Comparison of ENCODE assay signal across 16 mouse cellular contexts in the genomic region with DNA sequence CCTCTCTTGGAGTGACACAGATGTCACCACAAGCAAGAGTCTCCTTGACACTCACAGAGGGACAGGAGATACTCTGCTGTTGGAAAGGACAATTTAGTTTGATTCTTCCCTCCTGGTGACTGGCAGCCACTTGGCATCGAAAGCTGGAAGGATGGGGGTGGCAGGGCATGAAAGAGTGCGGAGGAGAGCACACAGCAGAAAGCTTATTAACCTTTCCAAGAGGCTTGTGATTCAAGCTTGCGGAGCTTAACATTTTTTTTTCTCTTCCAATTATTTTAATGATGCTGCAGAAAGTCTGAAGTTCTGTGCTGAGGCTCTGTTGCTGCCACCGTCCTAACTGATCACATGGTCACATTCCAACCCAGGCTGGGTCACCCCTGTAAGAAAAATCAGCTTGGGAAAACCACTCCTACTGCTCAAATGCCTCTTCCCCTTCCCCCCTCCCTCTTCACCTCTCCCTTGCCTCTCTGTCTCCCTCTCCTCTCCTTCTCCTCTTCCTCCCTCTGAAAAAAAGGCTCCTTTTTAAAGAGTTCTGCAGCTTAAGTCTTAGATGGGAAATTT. TPM values are rescaled to one million over a fixed set of nuclear protein-coding genes. Genes with fewer than 3 reads are reported as not detected.
A peak's percentile ranks its signal among the peaks of the same experiment; 100 is the strongest.
DNase-seq lines count a peak whose midpoint lies in the region; ATAC-seq and TF ChIP-seq lines count a peak whose summit lies in the region.
"Had no signal": no experiment of that assay in that cellular context is flagged by ENCODE, and none has a peak within 500 bp of the region (broad histone marks: within the 10 kb centered on the region; RNA-seq: fewer than 3 reads in every experiment).

No protein-coding gene starts in this region.

- no peak overlapping the region for H3K4me3 ChIP-seq in kidney, embryonic 16.5 days (ENCODE audit: low read length)
- H3K4me3 ChIP-seq in thymus, adult 2 months (ENCODE audit: control insufficient read depth, insufficient read depth, low read length): no peak overlapping the region
- H3K4me3 ChIP-seq: embryonic facial prominence, embryonic 15.5 days; heart, embryonic 15.5 days; hindbrain, embryonic 13.5 days; neural tube, embryonic 15.5 days had no signal

- no peak for TF ChIP-seq CTCF in brain, embryonic 14.5 days (IDR thresholded peaks at IDR 0.05; ENCODE audit: borderline replicate concordance, extremely low read depth, insufficient read depth, insufficient read length)
- TF ChIP-seq CTCF in thymus, adult 2 months (IDR thresholded peaks at IDR 0.05; ENCODE audit: borderline replicate concordance, control insufficient read depth, extremely low read depth, insufficient read depth, low read length, poor library complexity): no peak

- no peak for TF ChIP-seq POLR2A in brain, embryonic 14.5 days (IDR thresholded peaks at IDR 0.05; ENCODE audit: borderline replicate concordance, extremely low read depth, insufficient read depth, insufficient read length, poor library complexity, severe bottlenecking)
- TF ChIP-seq POLR2A in thymus, adult 2 months (IDR thresholded peaks at IDR 0.05; ENCODE audit: control insufficient read depth, extremely low read depth, insufficient read depth, low read length, poor library complexity): no peak

- H3K36me3 ChIP-seq in kidney, embryonic 16.5 days (ENCODE audit: insufficient read depth, low read length): no peaks in the 10 kb centered on the region
- no peaks in the 10 kb centered on the region for H3K36me3 ChIP-seq in thymus, adult 2 months (ENCODE audit: control insufficient read depth, insufficient read depth, low read length)
- H3K36me3 ChIP-seq: embryonic facial prominence, embryonic 15.5 days; heart, embryonic 15.5 days; hindbrain, embryonic 13.5 days; neural tube, embryonic 15.5 days had no signal

- H3K27me3 ChIP-seq in kidney, embryonic 16.5 days (ENCODE audit: insufficient read depth, low read length): no peaks in the 10 kb centered on the region
- no peaks in the 10 kb centered on the region for H3K27me3 ChIP-seq in thymus, adult 2 months (ENCODE audit: control insufficient read depth, insufficient read depth, low read length)
- H3K27me3 ChIP-seq: embryonic facial prominence, embryonic 15.5 days; heart, embryonic 15.5 days; hindbrain, embryonic 13.5 days; neural tube, embryonic 15.5 days had no signal

- no peak overlapping the region for H3K4me2 ChIP-seq in kidney, embryonic 16.5 days (replicated peaks; ENCODE audit: low read depth, low read length)
- H3K4me2 ChIP-seq: embryonic facial prominence, embryonic 15.5 days; heart, embryonic 15.5 days; hindbrain, embryonic 13.5 days; neural tube, embryonic 15.5 days had no signal

- H3K9me3 ChIP-seq in kidney, embryonic 16.5 days (ENCODE audit: low read length): no peaks in the 10 kb centered on the region
- H3K9me3 ChIP-seq: embryonic facial prominence, embryonic 15.5 days; heart, embryonic 15.5 days; hindbrain, embryonic 13.5 days; neural tube, embryonic 15.5 days had no signal

- DNase-seq in embryo, embryonic 10 days (ENCODE audit: low spot score): peak; percentile 17
- no peak for DNase-seq in embryo, embryonic 9.5 days (ENCODE audit: extremely low spot score)
- DNase-seq in kidney, adult 11 months: peak; percentile 6
- DNase-seq in kidney, adult 18-20 months: no peak
- DNase-seq in brain, embryonic 14.5 days (ENCODE audit: low read depth): peak; percentile 49
- DNase-seq in thymus, adult 2 months: no peak
- no peak for DNase-seq in heart, postnatal 25 days (ENCODE audit: low spot score)
- DNase-seq: adrenal gland, postnatal 36 days; lung, postnatal 10 days had no signal

- H3K27ac ChIP-seq in kidney, embryonic 16.5 days (ENCODE audit: low read length): no peak overlapping the region
- no peak overlapping the region for H3K27ac ChIP-seq in thymus, adult 2 months (ENCODE audit: control insufficient read depth, insufficient read depth, low read length)
- H3K27ac ChIP-seq: embryonic facial prominence, embryonic 15.5 days; heart, embryonic 15.5 days; hindbrain, embryonic 13.5 days; liver, embryonic 14.5 days; neural tube, embryonic 15.5 days had no signal

- no peak overlapping the region for H3K9ac ChIP-seq in kidney, embryonic 16.5 days (replicated peaks; ENCODE audit: low read length)
- H3K9ac ChIP-seq: embryonic facial prominence, embryonic 15.5 days; heart, embryonic 15.5 days; hindbrain, embryonic 13.5 days; liver, embryonic 14.5 days; neural tube, embryonic 15.5 days had no signal

- intact Hi-C loops in heart, postnatal 25 days (cut with DNase I): loop anchor here (10.0 kb wide), 1 partner anchor 91 kb away; no protein-coding TSS in a partner anchor

- ATAC-seq in kidney, embryonic 16.5 days (ENCODE audit: low FRiP score, low TSS enrichment): peak; percentile 74; the same call in 1 of the 2 replicates
- ATAC-seq: intestine, embryonic 16.5 days had no signal

- no peaks in the 10 kb centered on the region for H3K4me1 ChIP-seq in kidney, embryonic 16.5 days (ENCODE audit: insufficient read depth, low read length)
- no peaks in the 10 kb centered on the region for H3K4me1 ChIP-seq in thymus, adult 2 months (replicated peaks; ENCODE audit: control insufficient read depth, insufficient read depth, low read length)
- H3K4me1 ChIP-seq: embryonic facial prominence, embryonic 15.5 days; hindbrain, embryonic 13.5 days; neural tube, embryonic 15.5 days had no signal

- 43% methylated on average over 4 of the region's 4 CpGs for WGBS in kidney, embryonic 16.5 days
- 74% methylated on average over 4 of the region's 4 CpGs for WGBS in thymus, adult 2 months

RNA-seq across cellular contexts. Expression of a gene that starts 26.3 kb away (rescaled TPM):
- 1.2 and 2.1 TPM in 2 replicates for polyA plus RNA-seq in brain, embryonic 14.5 days (2012; rRNA removed)
- 8.8 and 10.0 TPM in 2 replicates for polyA plus RNA-seq in kidney, embryonic 16.5 days (2015; fragmentation: Nextera tagmentation; extraction: Ambion mirVana)
- 1.3 and 1.5 TPM in 2 replicates for polyA plus RNA-seq in thymus, adult 2 months (2012; rRNA removed)
- total RNA-seq in heart, postnatal 25 days (2021): 1 to 10 TPM; 2.1 to 2.5 TPM

Comparison
In these comparisons a context has a peak if more than half of its experiments do, and no peak if none do; other contexts are left out.
1. DNase-seq: peak in embryo, embryonic 10 days (single experiment), kidney, adult 11 months (single experiment) and brain, embryonic 14.5 days (single experiment); none in embryo, embryonic 9.5 days (single experiment), kidney, adult 18-20 months (single experiment), thymus, adult 2 months (single experiment) and heart, postnatal 25 days (single experiment).